Mouse (Mus musculus): ENCODE data around the gene Lsm11. TPM values are rescaled to one million over a fixed set of nuclear protein-coding genes. Genes with fewer than 3 reads are reported as not detected.

Lsm11 gene
- polyA plus RNA-seq (2015; fragmentation: Illumina TruSeq; extraction: RNeasy Lipid Tissue Mini Kit (QIAGEN cat#74804); ENCODE audit: insufficient read depth, low read depth, low replicate concordance): 0.68 TPM

DNA sequence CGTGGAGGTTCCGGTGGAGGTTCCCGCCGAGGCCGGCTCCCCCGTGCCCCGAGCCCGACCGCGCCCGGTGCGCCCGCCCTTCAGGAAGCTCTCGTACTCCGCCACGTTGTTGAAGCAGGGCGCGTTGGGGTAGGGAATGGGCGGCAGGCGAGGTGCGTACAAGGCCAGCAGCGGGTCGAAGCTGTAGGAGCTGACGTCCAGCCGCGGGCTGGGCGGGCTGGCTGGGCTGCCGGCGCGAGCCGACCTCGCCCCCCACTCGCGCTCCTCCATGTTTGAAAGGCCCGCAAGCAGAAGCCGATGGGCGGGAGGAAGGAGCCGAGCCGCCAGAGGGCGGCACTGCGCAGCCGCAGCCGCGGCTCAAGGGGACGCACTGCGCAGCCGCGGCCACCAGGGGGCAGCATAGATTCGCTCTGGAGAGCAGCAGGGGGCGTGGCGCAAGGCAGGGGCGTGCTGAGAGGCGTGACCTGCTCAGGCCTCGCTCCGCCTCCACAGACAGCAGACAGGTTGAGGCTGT, at the start of gene Lsm11:
Gene Lsm11 (minus strand): TSS at position 293 of the 514 bp plus-strand sequence.

GRCm38 (mm10) chr11:45979946-45980892, 35.5 kb upstream of the Lsm11 start, which contains the start of gene Sox30:
TSS of gene Sox30 (plus strand) at chr11:45980310.

GRCm38 (mm10) chr11:45955127-45955627, 10.4 kb upstream of the Lsm11 start, which contains the start of gene Thg1l:
TSS of gene Thg1l (minus strand) at chr11:45955494.

Other genes with a start within 250 kb of the Lsm11 start
- 8.7 TPM for gene Clint1, start 92.9 kb downstream of the Lsm11 start, polyA plus RNA-seq (2015; fragmentation: Illumina TruSeq; extraction: RNeasy Lipid Tissue Mini Kit (QIAGEN cat#74804); ENCODE audit: insufficient read depth, low read depth, low replicate concordance)
- gene Thg1l, start 10.6 kb upstream of the Lsm11 start, polyA plus RNA-seq (2015; fragmentation: Illumina TruSeq; extraction: RNeasy Lipid Tissue Mini Kit (QIAGEN cat#74804); ENCODE audit: insufficient read depth, low read depth, low replicate concordance): 1.9 TPM
- not detected for gene Sox30, start 35.4 kb upstream of the Lsm11 start, polyA plus RNA-seq (2015; fragmentation: Illumina TruSeq; extraction: RNeasy Lipid Tissue Mini Kit (QIAGEN cat#74804); ENCODE audit: insufficient read depth, low read depth, low replicate concordance)
- gene Gm12166, start 107.4 kb upstream of the Lsm11 start, polyA plus RNA-seq (2015; fragmentation: Illumina TruSeq; extraction: RNeasy Lipid Tissue Mini Kit (QIAGEN cat#74804); ENCODE audit: insufficient read depth, low read depth, low replicate concordance): not detected
- 1.5 TPM for gene Adam19, start 111.1 kb upstream of the Lsm11 start, polyA plus RNA-seq (2015; fragmentation: Illumina TruSeq; extraction: RNeasy Lipid Tissue Mini Kit (QIAGEN cat#74804); ENCODE audit: insufficient read depth, low read depth, low replicate concordance)
- 0.22 TPM for gene Nipal4, start 221.6 kb upstream of the Lsm11 start, polyA plus RNA-seq (2015; fragmentation: Illumina TruSeq; extraction: RNeasy Lipid Tissue Mini Kit (QIAGEN cat#74804); ENCODE audit: insufficient read depth, low read depth, low replicate concordance)

Data from pancreas, adult 10 weeks (tissue).